14 mouse cellular contexts compared by ENCODE assay signal in genomic region chr3:131258921-131259320, GRCm38 (mm10).
"Had no signal": no experiment of that assay in that cellular context is flagged by ENCODE, and none has a peak within 500 bp of the region (broad histone marks: within the 10 kb centered on the region; RNA-seq: fewer than 3 reads in every experiment).

No protein-coding gene starts in this region.

- DNase-seq: lung, adult 2 months; lung, postnatal 14 days; lung, postnatal 36 days; midbrain, embryonic 14.5 days; retina, postnatal 1 day; right cerebral cortex, adult 18-20 months; right cerebral cortex, postnatal 25 days; right cerebral cortex, postnatal 4 days; spleen, adult 18-20 months; thymus, adult 18-20 months; thymus, postnatal 14 days; thymus, postnatal 36 days had no signal

- ATAC-seq: lung, postnatal 0 days; midbrain, embryonic 16.5 days had no signal
